Mouse (Mus musculus) lung, postnatal 36 days (tissue): Measurements from ENCODE around the gene Tcl1b4.

Source experiments
- DNase-seq: peaks from one replicate; pipeline ENCODE4 v3.0.0; 2022; ENCODE audit warnings: mixed read lengths

Gene Tcl1b4

DNA sequence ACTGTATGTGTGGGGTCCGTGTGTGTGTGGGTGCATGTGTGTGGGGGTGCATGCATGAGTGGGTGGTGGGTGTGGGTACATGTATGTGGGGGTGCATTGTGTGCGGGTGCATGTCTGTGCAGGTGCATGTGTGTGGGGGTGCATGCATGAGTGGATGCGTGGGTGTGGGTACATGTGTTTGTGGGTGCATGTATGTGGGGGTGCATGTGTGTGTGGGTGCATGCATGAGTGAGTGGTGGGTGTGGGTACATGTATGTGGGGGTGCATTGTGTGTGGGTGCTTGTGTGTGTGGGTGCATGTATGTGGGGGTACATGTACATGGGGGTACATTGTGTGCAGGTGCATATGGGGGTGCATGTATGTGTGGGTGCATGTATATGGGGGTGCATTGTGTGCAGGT lies 52.0 kb downstream of the Tcl1b4 start:
- DNase-seq, result no peak
